Mouse (Mus musculus) heart, postnatal 0 days (tissue): ENCODE measurements around the gene Jph3. TPM values are rescaled to one million over a fixed set of nuclear protein-coding genes. Genes with fewer than 3 reads are reported as not detected.

ENCODE experiments used
- ATAC-seq: fragments of 200-750 bp; cut with Nextera tagmentation; 2 replicates; pipeline ENCODE4 v1.8.0; 2017; ENCODE audit warnings: low read depth, moderate number of reproducible peaks, moderate library complexity; ENCODE audit not compliant: insufficient read depth
- DNase-seq: peaks from one replicate; pipeline ENCODE4 v3.0.0-alpha.2; 2016; ENCODE audit warnings: low spot score
- H3K27ac ChIP-seq: fragments of 300-500 bp; sonication (generic); 2 replicates; pipeline ENCODE4 v1.5.1; 2014; ENCODE audit warnings: low read depth, mild to moderate bottlenecking
- H3K27me3 ChIP-seq: fragments of 300-500 bp; sonication (generic); 2 replicates; pipeline ENCODE4 v1.6.1; 2014; ENCODE audit warnings: low read length, mixed read lengths; ENCODE audit not compliant: control insufficient read depth, insufficient read depth
- H3K36me3 ChIP-seq: fragments of 300-500 bp; sonication (generic); replicated peaks from 2 replicates; pipeline ENCODE4 v1.6.1; 2014; ENCODE audit warnings: low read length, mixed read lengths; ENCODE audit not compliant: control insufficient read depth, insufficient read depth
- H3K4me1 ChIP-seq: fragments of 300-500 bp; sonication (generic); 2 replicates; pipeline ENCODE4 v1.6.1; 2014; ENCODE audit warnings: antibody characterized with exemption; ENCODE audit not compliant: control insufficient read depth, insufficient read depth
- H3K4me2 ChIP-seq: fragments of 300-500 bp; sonication (generic); 2 replicates; pipeline ENCODE4 v1.6.1; 2014; ENCODE audit warnings: low read depth, mild to moderate bottlenecking, low read length, moderate library complexity
- H3K4me3 ChIP-seq: fragments of 300-500 bp; sonication (generic); 2 replicates; pipeline ENCODE4 v1.5.1; 2014; ENCODE audit warnings: low read depth, low read length
- H3K9ac ChIP-seq: fragments of 300-500 bp; sonication (generic); replicated peaks from 2 replicates; pipeline ENCODE4 v1.6.1; 2014; ENCODE audit warnings: low read depth, low read length, mixed read lengths
- H3K9me3 ChIP-seq: fragments of 300-500 bp; sonication (generic); replicated peaks from 2 replicates; pipeline ENCODE4 v1.6.1; 2016; ENCODE audit warnings: low read length; ENCODE audit not compliant: control insufficient read depth
- CTCF ChIP-seq: IDR thresholded peaks from 2 replicates; pipeline ENCODE4 v1.5.1; 2016; ENCODE audit warnings: antibody characterized with exemption, control low read depth, low read depth
- EP300 ChIP-seq: IDR thresholded peaks from 2 replicates; pipeline ENCODE4 v1.6.1; 2016; ENCODE audit warnings: antibody characterized with exemption, low read depth
- WGBS: fragments of 180-500 bp; shearing (Covaris S2); extraction: QIAGEN DNeasy Blood & Tissue Kit; methylation state at CpG from one replicate; pipeline ENCODE4 v1.1.7; 2014; 5-methylcytosine and 5-hydroxymethylcytosine counted together
- polyA plus RNA-seq: library from polyadenylated mRNA; unstranded; fragments of >200 nt; fragmentation: Nextera tagmentation; extraction: Ambion mirVana; gene quantifications from 2 replicates; pipeline ENCODE4 v1.2.1, GENCODE M21; 2015
- total RNA-seq: library from RNA; depleted of rRNA; stranded (reverse); fragments of >200 nt; gene quantifications from 2 replicates; pipeline ENCODE4 v1.2.3, GENCODE M21; 2014; ENCODE audit warnings: low replicate concordance; rRNA removed

The Jph3 gene
- total and polyA plus RNA-seq, 2 experiments from 2014 or later, result 0.03 TPM; not detected in 1

GRCm38 (mm10) chr8:121841242-121841641, 111.8 kb downstream of the Jph3 start:
- H3K4me2 ChIP-seq, result no peak overlapping the region
- no peak overlapping the region for H3K9ac ChIP-seq
- H3K4me3 ChIP-seq, result no peak overlapping the region
- ATAC-seq (no peak), DNase-seq (no peak)
- H3K9me3 ChIP-seq, result no peaks in the 10 kb centered on the region
- no peaks in the 10 kb centered on the region for H3K36me3 ChIP-seq
- H3K4me1 ChIP-seq, result no peaks in the 10 kb centered on the region
- no peak overlapping the region for H3K27ac ChIP-seq
- H3K27me3 ChIP-seq, result no peaks in the 10 kb centered on the region
- TF ChIP-seq CTCF, result peak; percentile 45
- no peak for TF ChIP-seq EP300
- 52% methylated on average over 8 of the region's 8 CpGs for WGBS

- Histone ChIP-seq H3K36me3 (no peaks in the 10 kb centered on the region), H3K4me2 (no peak overlapping the region), H3K4me3 (no peak overlapping the region), H3K9me3 (no peaks in the 10 kb centered on the region), H3K4me1 (no peaks in the 10 kb centered on the region), H3K9ac (no peak overlapping the region), H3K27me3 (no peaks in the 10 kb centered on the region), H3K27ac (no peak overlapping the region)
- WGBS, result 89% methylated on average over 8 of the region's 8 CpGs
- DNase-seq, result no peak
- TF ChIP-seq CTCF (no peak), EP300 (no peak)
- no peak for ATAC-seq
Observed at GRCm38 (mm10) chr8:121842064-121842955, 112.9 kb downstream of the Jph3 start.

GRCm38 (mm10) chr8:121843184-121843733, 113.8 kb downstream of the Jph3 start:
- Histone ChIP-seq H3K27ac (no peak overlapping the region), H3K4me1 (no peaks in the 10 kb centered on the region), H3K27me3 (peaks cover under 1% of the 10 kb centered on the region; the same call in 1 of the 2 replicates), H3K9ac (no peak overlapping the region), H3K36me3 (no peaks in the 10 kb centered on the region), H3K4me3 (no peak overlapping the region), H3K4me2 (no peak overlapping the region), H3K9me3 (no peaks in the 10 kb centered on the region)
- 69% methylated on average over 3 of the region's 3 CpGs for WGBS
- TF ChIP-seq CTCF, result no peak
- no peak for TF ChIP-seq EP300
- ATAC-seq (no peak), DNase-seq (no peak)

Other genes with a start within 250 kb of the Jph3 start
- gene 1700018B08Rik, start 185.3 kb upstream of the Jph3 start, total RNA-seq, result not detected in 2 replicates
- not detected in 2 replicates for gene 1700018B08Rik, start 185.3 kb upstream of the Jph3 start, polyA plus RNA-seq
- 26.7 and 28.9 TPM in 2 replicates for gene Fbxo31, start 150.8 kb upstream of the Jph3 start, total RNA-seq
- gene Fbxo31, start 150.8 kb upstream of the Jph3 start, polyA plus RNA-seq, result 12.7 and 13.5 TPM in 2 replicates
- gene Map1lc3b, start 139.3 kb upstream of the Jph3 start, total RNA-seq, result 186 and 191 TPM in 2 replicates
- gene Map1lc3b, start 139.3 kb upstream of the Jph3 start, polyA plus RNA-seq, result 313 and 342 TPM in 2 replicates
- 18.1 and 20.4 TPM in 2 replicates for gene Zcchc14, start 76.7 kb upstream of the Jph3 start, total RNA-seq
- 4.8 and 5.6 TPM in 2 replicates for gene Zcchc14, start 76.7 kb upstream of the Jph3 start, polyA plus RNA-seq
- gene Klhdc4, start 99.9 kb downstream of the Jph3 start, total RNA-seq, result 9.4 and 16.0 TPM in 2 replicates
- gene Klhdc4, start 99.9 kb downstream of the Jph3 start, polyA plus RNA-seq, result 13.1 and 13.9 TPM in 2 replicates
- gene Slc7a5, start 178.1 kb downstream of the Jph3 start, total RNA-seq, result 24.7 and 27.1 TPM in 2 replicates
- 5.8 and 7.1 TPM in 2 replicates for gene Slc7a5, start 178.1 kb downstream of the Jph3 start, polyA plus RNA-seq
- not detected in 2 replicates for gene Car5a, start 215.3 kb downstream of the Jph3 start, total RNA-seq
- gene Car5a, start 215.3 kb downstream of the Jph3 start, polyA plus RNA-seq, result not detected in 2 replicates
- gene Banp, start 220.1 kb downstream of the Jph3 start, total RNA-seq, result 23.0 and 27.9 TPM in 2 replicates
- gene Banp, start 220.1 kb downstream of the Jph3 start, polyA plus RNA-seq, result 10.6 and 17.9 TPM in 2 replicates